Mouse (Mus musculus): ENCODE results near the gene Kank3.

GRCm38 (mm10) chr17:33828892-33829291 is 18.6 kb downstream of the Kank3 start:
- TF ChIP-seq CTCF (conservative IDR thresholded peaks at IDR 0.05; ENCODE audit: low read length) (no peak), POU5F1 (IDR thresholded peaks at IDR 0.05; ENCODE audit: borderline replicate concordance, low read length) (no peak)

Data from E14TG2a.4 (cell line).